Mouse (Mus musculus): ENCODE measurements around the gene 3110040M04Rik. TPM values are rescaled to one million over a fixed set of nuclear protein-coding genes. Genes with fewer than 3 reads are reported as not detected.

3110040M04Rik gene
- polyA plus RNA-seq, 1 experiment from 2014 or later: not detected

- peaks cover 8% of the 10 kb centered on the region; the same call in 1 of the 2 replicates for H3K4me1 ChIP-seq
- no peak overlapping the region for H3K27ac ChIP-seq
- no peaks in the 10 kb centered on the region for H3K27me3 ChIP-seq (ENCODE audit: low read depth, poor library complexity, severe bottlenecking)
- no peaks in the 10 kb centered on the region for H3K9me3 ChIP-seq (replicated peaks)
- 86% methylated on average over 14 of the region's 14 CpGs for WGBS
- DNase-seq (ENCODE audit: low spot score): no peak
- H3K4me3 ChIP-seq: no peak overlapping the region
- H3K36me3 ChIP-seq: no peaks in the 10 kb centered on the region
These were observed 47.5 kb downstream of the 3110040M04Rik start for GRCm38 (mm10) chr1:151251194-151252010.

Other genes starting within 250 kb of the 3110040M04Rik start
- gene Hmcn1, start 210.7 kb upstream of the 3110040M04Rik start, polyA plus RNA-seq (2016; fragmentation: Nextera tagmentation; extraction: Ambion mirVana): 10.4 and 14.2 TPM in 2 replicates
- 0.28 and 0.44 TPM in 2 replicates for gene Gm47985, start 21.6 kb upstream of the 3110040M04Rik start, polyA plus RNA-seq (2016; fragmentation: Nextera tagmentation; extraction: Ambion mirVana)
- gene Gm8947, start 11.7 kb upstream of the 3110040M04Rik start, polyA plus RNA-seq (2016; fragmentation: Nextera tagmentation; extraction: Ambion mirVana): not detected in 2 replicates
- gene Gm47995, start 5.7 kb upstream of the 3110040M04Rik start, polyA plus RNA-seq (2016; fragmentation: Nextera tagmentation; extraction: Ambion mirVana): not detected in 2 replicates
- gene Gm47996, start 6.0 kb downstream of the 3110040M04Rik start, polyA plus RNA-seq (2016; fragmentation: Nextera tagmentation; extraction: Ambion mirVana): 0.50 TPM in 1 of 2 replicates, not detected in the other
- 343 and 366 TPM in 2 replicates for gene Ivns1abp, start 140.4 kb downstream of the 3110040M04Rik start, polyA plus RNA-seq (2016; fragmentation: Nextera tagmentation; extraction: Ambion mirVana)
- 18.3 and 19.1 TPM in 2 replicates for gene Swt1, start 224.3 kb downstream of the 3110040M04Rik start, polyA plus RNA-seq (2016; fragmentation: Nextera tagmentation; extraction: Ambion mirVana)
- 45.2 and 50.7 TPM in 2 replicates for gene Trmt1l, start 224.4 kb downstream of the 3110040M04Rik start, polyA plus RNA-seq (2016; fragmentation: Nextera tagmentation; extraction: Ambion mirVana)

All from limb, embryonic 10.5 days (tissue).